Mouse (Mus musculus) midbrain, embryonic 10.5 days (tissue): ENCODE results near the gene Ncor2. TPM values are rescaled to one million over a fixed set of nuclear protein-coding genes. Genes with fewer than 3 reads are reported as not detected.

Experiments
- DNase-seq: peaks from one replicate; pipeline ENCODE4 v3.0.0-alpha.2; 2017; ENCODE audit warnings: low spot score
- H3K27ac ChIP-seq: fragments of 300-500 bp; sonication (generic); replicated peaks from 2 replicates; pipeline ENCODE4 v1.5.1; 2016; ENCODE audit warnings: mild to moderate bottlenecking
- H3K27me3 ChIP-seq: fragments of 300-500 bp; sonication (generic); 2 replicates; pipeline ENCODE4 v1.6.1; 2016; ENCODE audit warnings: low read depth, mild to moderate bottlenecking; ENCODE audit not compliant: poor library complexity, severe bottlenecking
- H3K36me3 ChIP-seq: fragments of 300-500 bp; sonication (generic); 2 replicates; pipeline ENCODE4 v1.6.1; 2016; ENCODE audit warnings: mild to moderate bottlenecking, moderate library complexity
- H3K4me1 ChIP-seq: fragments of 300-500 bp; sonication (generic); 2 replicates; pipeline ENCODE4 v1.6.1; 2016
- H3K4me3 ChIP-seq: fragments of 300-500 bp; sonication (generic); 2 replicates; pipeline ENCODE4 v1.5.1; 2016; ENCODE audit warnings: mild to moderate bottlenecking, moderate library complexity
- H3K9me3 ChIP-seq: fragments of 300-500 bp; sonication (generic); replicated peaks from 2 replicates; pipeline ENCODE4 v1.6.1; 2016; ENCODE audit warnings: mild to moderate bottlenecking
- WGBS: fragments of 180-500 bp; shearing (Covaris S2); methylation state at CpG from one replicate; pipeline ENCODE4 v1.1.7; 2016; 5-methylcytosine and 5-hydroxymethylcytosine counted together
- polyA plus RNA-seq: library from polyadenylated mRNA; unstranded; fragments of >200 nt; fragmentation: Nextera tagmentation; extraction: Ambion mirVana; gene quantifications from 2 replicates; pipeline ENCODE4 v1.2.1, GENCODE M21; 2016

Ncor2 gene
- polyA plus RNA-seq, 1 experiment from 2014 or later = 16.2 TPM

GRCm38 (mm10) chr5:125149142-125149541 is 29.9 kb downstream of the Ncor2 start:
- peaks cover 74% of the 10 kb centered on the region for H3K4me1 ChIP-seq
- peak overlapping the region; percentile 4 for H3K27ac ChIP-seq
- no peak overlapping the region for H3K4me3 ChIP-seq
- DNase-seq = no peak
- H3K9me3 ChIP-seq = no peaks in the 10 kb centered on the region
- H3K27me3 ChIP-seq = no peaks in the 10 kb centered on the region
- H3K36me3 ChIP-seq = peaks cover 6% of the 10 kb centered on the region
- WGBS = 91% methylated on average over 17 of the region's 17 CpGs

DNA sequence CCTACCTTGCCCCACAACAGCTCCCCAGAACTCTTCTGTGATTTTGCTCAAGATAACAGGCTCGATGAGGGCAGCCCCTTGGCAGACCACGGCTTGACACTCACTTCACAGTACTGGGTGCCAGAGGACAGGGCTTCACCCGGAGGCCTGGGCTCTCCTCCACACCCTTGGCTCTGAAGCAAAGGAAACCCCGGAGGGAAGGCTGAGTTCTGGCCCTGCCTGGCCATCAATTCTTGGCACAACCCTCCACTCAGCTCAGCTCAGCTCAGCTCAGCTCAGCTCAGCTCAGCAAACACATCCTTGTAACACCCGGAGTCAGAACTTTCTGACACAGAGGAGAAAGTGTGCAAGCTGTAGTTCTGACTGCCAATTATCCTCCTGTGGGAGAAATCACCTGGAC is 30.3 kb downstream of the Ncor2 start:
- H3K4me1 ChIP-seq = peaks cover 71% of the 10 kb centered on the region
- no peak for DNase-seq

GRCm38 (mm10) chr5:125148173-125148572 is 30.8 kb downstream of the Ncor2 start:
- peaks cover 6% of the 10 kb centered on the region for H3K36me3 ChIP-seq

More for the DNA sequence above, 30.3 kb downstream of the Ncor2 start:
- H3K27me3 ChIP-seq = no peaks in the 10 kb centered on the region
- no peaks in the 10 kb centered on the region for H3K9me3 ChIP-seq
- 85% methylated on average over 5 of the region's 5 CpGs for WGBS
- peak overlapping the region; percentile 4; the same call in 1 of the 2 replicates for H3K27ac ChIP-seq
- no peak overlapping the region for H3K4me3 ChIP-seq
- H3K36me3 ChIP-seq = peaks cover 6% of the 10 kb centered on the region

DNA sequence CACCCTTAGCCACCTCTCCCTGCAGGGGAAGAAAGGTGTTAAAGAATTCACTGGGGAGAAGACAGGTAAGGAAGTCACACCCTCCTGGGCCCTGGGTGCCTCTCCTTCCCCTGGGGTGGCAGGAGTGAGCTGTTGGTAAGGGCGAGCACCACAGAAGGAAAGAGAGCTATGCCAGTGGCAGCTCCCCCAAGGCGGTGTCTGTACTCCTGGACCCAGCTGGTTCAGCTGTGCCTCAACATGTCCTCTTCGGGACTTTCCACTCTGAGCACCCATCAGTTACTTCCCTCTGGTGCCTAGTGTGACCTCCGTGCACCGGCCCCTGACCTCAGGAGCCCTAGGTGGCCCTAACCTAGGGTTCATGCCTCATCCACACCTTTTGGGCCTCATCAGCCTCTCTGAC is 31.9 kb downstream of the Ncor2 start:
- H3K9me3 ChIP-seq = no peaks in the 10 kb centered on the region
- peak overlapping the region; percentile 42 for H3K27ac ChIP-seq
- 84% methylated on average over 5 of the region's 5 CpGs for WGBS
- H3K4me1 ChIP-seq = peaks cover 72% of the 10 kb centered on the region
- peaks cover 3% of the 10 kb centered on the region for H3K36me3 ChIP-seq
- no peak overlapping the region for H3K4me3 ChIP-seq
- H3K27me3 ChIP-seq = no peaks in the 10 kb centered on the region
- no peak for DNase-seq

More at GRCm38 (mm10) chr5:125148173-125148572, 30.8 kb downstream of the Ncor2 start:
- 87% methylated on average over 10 of the region's 10 CpGs for WGBS
- Histone ChIP-seq H3K27me3 (no peaks in the 10 kb centered on the region), H3K4me3 (no peak overlapping the region), H3K9me3 (no peaks in the 10 kb centered on the region), H3K27ac (peak overlapping the region; percentile 4; the same call in 1 of the 2 replicates), H3K4me1 (peaks cover 71% of the 10 kb centered on the region)
- DNase-seq = no peak

- H3K9me3 ChIP-seq = no peaks in the 10 kb centered on the region
- H3K4me1 ChIP-seq = peaks cover 77% of the 10 kb centered on the region
- H3K27me3 ChIP-seq = no peaks in the 10 kb centered on the region
- no peak for DNase-seq
- H3K36me3 ChIP-seq = no peaks in the 10 kb centered on the region; the same call in 1 of the 2 replicates
- no peak overlapping the region for H3K4me3 ChIP-seq
- WGBS = 92% methylated on average over 12 of the region's 12 CpGs
- peak overlapping the region; percentile 93 for H3K27ac ChIP-seq
Measured at GRCm38 (mm10) chr5:125143114-125143872, 35.7 kb downstream of the Ncor2 start.

GRCm38 (mm10) chr5:125141916-125142315 is 37.1 kb downstream of the Ncor2 start:
- Histone ChIP-seq H3K9me3 (no peaks in the 10 kb centered on the region), H3K27me3 (no peaks in the 10 kb centered on the region), H3K4me1 (peaks cover 76% of the 10 kb centered on the region), H3K27ac (peak overlapping the region; percentile 93), H3K36me3 (0 out of 2 replicates have a peak, but pooled peaks cover 2% of the 10 kb centered on the region), H3K4me3 (peak overlapping the region; percentile 49; the same call in 1 of the 2 replicates)
- DNase-seq = no peak
- 64% methylated on average over 5 of the region's 5 CpGs for WGBS

DNA sequence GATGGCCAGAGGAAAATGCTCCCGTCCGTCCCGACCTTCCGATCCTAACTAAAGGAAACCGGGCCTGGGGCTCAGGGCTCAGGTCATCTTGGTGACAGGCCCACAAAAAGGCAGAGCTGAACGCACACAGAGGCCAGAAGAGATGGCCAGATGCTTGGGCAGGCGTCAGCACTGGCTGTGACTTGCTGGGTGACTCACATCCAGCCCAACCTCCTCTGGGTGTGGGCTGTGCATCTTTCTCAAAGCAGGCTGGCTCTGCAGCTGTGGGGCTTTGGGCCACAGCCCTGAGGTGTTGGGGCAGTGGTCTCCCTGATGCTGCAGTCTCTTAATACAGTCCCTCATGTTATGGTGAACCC is 37.5 kb downstream of the Ncor2 start:
- Histone ChIP-seq H3K27me3 (no peaks in the 10 kb centered on the region), H3K36me3 (0 out of 2 replicates have a peak, but pooled peaks cover 2% of the 10 kb centered on the region), H3K9me3 (no peaks in the 10 kb centered on the region), H3K4me1 (peaks cover 80% of the 10 kb centered on the region), H3K27ac (peak overlapping the region; percentile 93), H3K4me3 (peak overlapping the region; percentile 49)
- WGBS = 5% methylated on average over 7 of the region's 7 CpGs
- DNase-seq = no peak

- Histone ChIP-seq H3K36me3 (0 out of 2 replicates have a peak, but pooled peaks cover 2% of the 10 kb centered on the region), H3K27ac (peak overlapping the region; percentile 93), H3K9me3 (no peaks in the 10 kb centered on the region), H3K27me3 (no peaks in the 10 kb centered on the region), H3K4me1 (peaks cover 83% of the 10 kb centered on the region), H3K4me3 (peak overlapping the region; percentile 49)
- WGBS = 22% methylated on average over 27 of the region's 27 CpGs
- peak; percentile 90 for DNase-seq
Measured at GRCm38 (mm10) chr5:125140832-125141524, 38.0 kb downstream of the Ncor2 start.

DNA sequence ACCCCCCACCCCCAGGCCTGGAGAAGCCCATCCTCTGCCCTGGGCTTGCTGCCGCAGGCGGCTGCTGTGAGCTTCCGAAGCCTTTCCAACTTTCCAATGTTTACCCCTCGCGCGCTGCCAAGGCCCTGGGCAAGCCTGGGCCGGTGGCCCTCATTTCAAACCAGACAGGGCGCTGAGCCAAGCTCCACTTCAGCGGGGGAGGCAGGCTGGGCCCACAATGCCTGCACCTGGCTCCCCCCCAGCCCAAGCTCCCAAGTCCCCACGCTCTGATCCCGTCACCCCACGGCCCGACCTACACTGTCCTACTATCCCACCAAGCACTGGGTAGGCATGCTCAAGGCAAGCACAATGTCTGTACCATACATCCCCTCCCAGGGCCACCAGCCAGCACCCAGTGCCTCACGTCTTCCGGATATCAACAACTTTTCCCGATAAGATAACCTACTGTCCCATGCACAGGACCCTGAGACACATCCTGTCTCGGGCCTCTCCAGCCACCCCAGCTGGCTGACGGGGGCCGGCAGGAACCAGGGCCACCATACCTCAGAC is 38.8 kb downstream of the Ncor2 start:
- DNase-seq = no peak
- 87% methylated on average over 19 of the region's 19 CpGs for WGBS
- H3K4me1 ChIP-seq = peaks cover 84% of the 10 kb centered on the region
- no peaks in the 10 kb centered on the region for H3K27me3 ChIP-seq
- 0 out of 2 replicates have a peak, but pooled peaks cover 2% of the 10 kb centered on the region for H3K36me3 ChIP-seq
- H3K4me3 ChIP-seq = peak overlapping the region; percentile 49
- H3K27ac ChIP-seq = peak overlapping the region; percentile 93
- H3K9me3 ChIP-seq = no peaks in the 10 kb centered on the region

GRCm38 (mm10) chr5:125139669-125140068 is 39.4 kb downstream of the Ncor2 start:
- Histone ChIP-seq H3K27ac (peak overlapping the region; percentile 93), H3K4me1 (peaks cover 89% of the 10 kb centered on the region), H3K9me3 (no peaks in the 10 kb centered on the region), H3K36me3 (0 out of 2 replicates have a peak, but pooled peaks cover 2% of the 10 kb centered on the region), H3K4me3 (peak overlapping the region; percentile 49; the same call in 1 of the 2 replicates), H3K27me3 (no peaks in the 10 kb centered on the region)
- DNase-seq = no peak
- WGBS = 96% methylated on average over 5 of the region's 5 CpGs

DNA sequence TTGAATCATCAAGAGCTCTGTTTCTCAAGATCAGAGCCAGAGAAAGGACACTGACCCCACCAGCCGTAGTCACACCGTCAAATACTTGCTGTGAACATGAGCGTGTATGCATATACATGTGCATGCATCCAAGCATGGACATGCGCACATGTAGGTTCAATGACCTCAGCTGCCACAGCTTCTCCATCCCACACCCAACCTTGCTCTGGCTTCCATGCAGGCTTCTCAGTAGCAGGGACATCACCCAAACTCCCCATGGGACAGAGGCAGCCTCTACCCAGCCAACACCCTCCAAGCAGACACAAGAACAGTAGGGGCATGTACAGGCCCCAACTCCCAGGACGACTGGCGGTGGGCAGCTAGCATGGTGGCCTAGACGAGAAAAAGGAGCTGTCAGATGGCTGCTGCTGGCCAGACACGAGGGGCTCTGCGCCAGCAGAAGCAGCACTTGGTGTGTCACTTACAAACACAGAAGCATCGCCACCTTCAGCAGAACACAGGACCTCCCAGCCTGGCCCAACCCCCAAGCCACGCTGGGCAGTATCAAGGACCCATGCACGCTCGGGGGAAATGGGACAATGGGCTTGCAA is 40.1 kb downstream of the Ncor2 start:
- DNase-seq = no peak
- peak overlapping the region; percentile 93; the same call in 1 of the 2 replicates for H3K27ac ChIP-seq

DNA sequence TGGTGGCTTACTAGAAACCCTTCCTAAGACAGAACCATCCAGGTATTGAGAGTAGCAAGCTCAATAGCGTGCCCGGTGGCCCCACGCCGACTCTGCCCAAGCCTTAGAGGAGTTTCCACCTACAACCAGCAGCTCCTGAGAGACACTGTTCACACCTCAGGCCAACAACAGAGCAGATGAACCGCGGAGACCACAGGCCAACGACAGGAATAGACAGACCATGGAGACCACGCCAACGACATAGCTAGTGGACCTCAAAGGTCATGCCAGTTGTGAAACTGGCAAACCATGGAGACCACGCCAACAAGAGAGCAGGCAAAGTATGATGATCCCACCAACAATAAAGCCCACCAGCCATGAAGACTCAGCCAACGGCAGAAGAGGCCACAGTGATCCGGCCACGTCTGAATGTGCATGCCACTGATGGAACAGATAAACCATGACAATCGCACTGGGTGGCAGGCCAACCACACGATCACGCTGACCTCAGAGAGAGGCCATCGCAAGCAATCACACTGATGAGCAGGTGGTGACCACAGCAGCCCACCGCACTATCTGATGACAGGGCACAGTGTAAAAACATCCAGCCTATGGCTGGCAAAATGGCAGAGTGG is 41.2 kb downstream of the Ncor2 start:
- WGBS = 94% methylated on average over 18 of the region's 18 CpGs

More for the DNA sequence above, 40.1 kb downstream of the Ncor2 start:
- Histone ChIP-seq H3K9me3 (no peaks in the 10 kb centered on the region), H3K4me3 (no peak overlapping the region), H3K4me1 (peaks cover 97% of the 10 kb centered on the region), H3K27me3 (no peaks in the 10 kb centered on the region), H3K36me3 (0 out of 2 replicates have a peak, but pooled peaks cover 2% of the 10 kb centered on the region)
- WGBS = 92% methylated on average over 13 of the region's 13 CpGs

More for the DNA sequence above, 41.2 kb downstream of the Ncor2 start:
- no peak for DNase-seq
- H3K9me3 ChIP-seq = no peaks in the 10 kb centered on the region
- peaks cover 97% of the 10 kb centered on the region for H3K4me1 ChIP-seq
- H3K27ac ChIP-seq = peak overlapping the region; percentile 57
- H3K36me3 ChIP-seq = 0 out of 2 replicates have a peak, but pooled peaks cover 2% of the 10 kb centered on the region
- H3K4me3 ChIP-seq = no peak overlapping the region
- H3K27me3 ChIP-seq = no peaks in the 10 kb centered on the region
